Mouse (Mus musculus) myocyte (in vitro differentiated cells): ENCODE data around the gene Atp2b4.

Experiments
- MAX ChIP-seq: IDR thresholded peaks from one replicate; pipeline ENCODE4 v1.6.1; 2011; ENCODE audit warnings: low read depth, mild to moderate bottlenecking, control low read depth
- POLR2A ChIP-seq: IDR thresholded peaks from one replicate; pipeline ENCODE4 v1.6.1; 2011; ENCODE audit warnings: low read depth, mild to moderate bottlenecking, control low read depth, moderate library complexity; ENCODE audit not compliant: insufficient read length
- USF1 ChIP-seq: IDR thresholded peaks from one replicate; pipeline ENCODE4 v1.6.1; 2011; ENCODE audit warnings: low read depth, mild to moderate bottlenecking, control low read depth, moderate library complexity

DNA sequence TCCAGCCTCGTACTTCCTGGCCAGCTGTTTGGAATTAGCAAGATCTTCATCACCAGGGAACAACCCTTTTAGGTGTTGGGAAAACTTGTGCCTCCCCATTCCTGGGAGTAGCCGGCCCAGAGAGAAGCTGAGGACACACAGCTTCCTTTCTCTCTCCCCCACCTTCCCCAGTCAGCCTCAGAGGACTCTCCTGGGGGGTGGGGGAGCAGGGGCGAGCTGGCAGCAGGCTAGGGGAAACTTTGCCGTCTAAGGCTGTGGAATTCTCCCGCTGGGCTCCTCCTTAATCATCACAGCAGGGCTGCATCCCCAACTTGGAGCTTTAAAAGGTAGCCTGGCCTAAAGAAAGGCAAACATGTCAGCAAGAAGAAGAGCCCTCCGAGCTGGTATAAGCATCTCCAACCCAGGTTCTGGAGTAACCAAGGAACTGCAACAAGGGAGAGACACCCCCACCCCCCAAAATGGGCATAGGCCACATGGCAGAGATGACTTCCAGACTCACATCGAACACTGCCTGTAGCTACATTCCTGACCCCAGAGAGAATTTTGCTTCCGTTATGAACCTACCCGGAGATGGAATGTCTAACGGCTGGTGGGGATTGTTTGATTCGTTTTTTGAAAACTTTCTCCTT, 33.8 kb downstream of the Atp2b4 start:
- no peak for TF ChIP-seq POLR2A
- TF ChIP-seq USF1, result no peak
- TF ChIP-seq MAX, result no peak
